Mouse (Mus musculus): ENCODE measurements around the gene 3110001I22Rik. TPM values are rescaled to one million over a fixed set of nuclear protein-coding genes. Genes with fewer than 3 reads are reported as not detected.
A peak's percentile ranks its signal among the peaks of the same experiment; 100 is the strongest.

3110001I22Rik gene
- polyA plus RNA-seq, 1 experiment from 2014 or later = 3.0 TPM

- H3K9me3 ChIP-seq (ENCODE audit: control insufficient read depth, low read length) = no peaks in the 10 kb centered on the region
- H3K4me2 ChIP-seq (replicated peaks; ENCODE audit: low read depth) = no peak overlapping the region
- DNase-seq (ENCODE audit: low spot score) (no peak), ATAC-seq (ENCODE audit: low FRiP score, low TSS enrichment) (no peak)
- WGBS = 93% methylated on average over 7 of the region's 10 CpGs
- H3K27ac ChIP-seq (replicated peaks) = no peak overlapping the region
- TF ChIP-seq CTCF (IDR thresholded peaks at IDR 0.05; ENCODE audit: low read depth) (no peak), EP300 (optimal IDR thresholded peaks at IDR 0.05) (no peak)
- no peak overlapping the region for H3K9ac ChIP-seq (ENCODE audit: low read length)
- no peaks in the 10 kb centered on the region for H3K27me3 ChIP-seq (ENCODE audit: control insufficient read depth, insufficient read depth, low read length)
- H3K4me3 ChIP-seq (ENCODE audit: low read depth, low read length) = no peak overlapping the region
- peaks cover 2% of the 10 kb centered on the region; the same call in 1 of the 2 replicates for H3K36me3 ChIP-seq (ENCODE audit: control insufficient read depth, insufficient read depth, low read length)
- no peaks in the 10 kb centered on the region for H3K4me1 ChIP-seq (replicated peaks; ENCODE audit: control insufficient read depth, insufficient read depth)
These were observed 32.9 kb downstream of the 3110001I22Rik start for GRCm38 (mm10) chr16:13704676-13705075.

GRCm38 (mm10) chr16:13714910-13715309 lies 43.2 kb downstream of the 3110001I22Rik start:
- TF ChIP-seq EP300 (optimal IDR thresholded peaks at IDR 0.05) = no peak
- no peak for TF ChIP-seq CTCF (IDR thresholded peaks at IDR 0.05; ENCODE audit: low read depth)
- Histone ChIP-seq H3K4me2 (replicated peaks; ENCODE audit: low read depth) (no peak overlapping the region), H3K27ac (replicated peaks) (peak overlapping the region; percentile 58), H3K9ac (ENCODE audit: low read length) (no peak overlapping the region), H3K4me3 (ENCODE audit: low read depth, low read length) (no peak overlapping the region), H3K36me3 (ENCODE audit: control insufficient read depth, insufficient read depth, low read length) (no peaks in the 10 kb centered on the region), H3K9me3 (ENCODE audit: control insufficient read depth, low read length) (no peaks in the 10 kb centered on the region), H3K4me1 (replicated peaks; ENCODE audit: control insufficient read depth, insufficient read depth) (no peaks in the 10 kb centered on the region), H3K27me3 (ENCODE audit: control insufficient read depth, insufficient read depth, low read length) (no peaks in the 10 kb centered on the region)
- DNase-seq (ENCODE audit: low spot score) (no peak), ATAC-seq (ENCODE audit: low FRiP score, low TSS enrichment) (peak; percentile 95)
- WGBS = 53% methylated on average over 3 of the region's 3 CpGs

DNA sequence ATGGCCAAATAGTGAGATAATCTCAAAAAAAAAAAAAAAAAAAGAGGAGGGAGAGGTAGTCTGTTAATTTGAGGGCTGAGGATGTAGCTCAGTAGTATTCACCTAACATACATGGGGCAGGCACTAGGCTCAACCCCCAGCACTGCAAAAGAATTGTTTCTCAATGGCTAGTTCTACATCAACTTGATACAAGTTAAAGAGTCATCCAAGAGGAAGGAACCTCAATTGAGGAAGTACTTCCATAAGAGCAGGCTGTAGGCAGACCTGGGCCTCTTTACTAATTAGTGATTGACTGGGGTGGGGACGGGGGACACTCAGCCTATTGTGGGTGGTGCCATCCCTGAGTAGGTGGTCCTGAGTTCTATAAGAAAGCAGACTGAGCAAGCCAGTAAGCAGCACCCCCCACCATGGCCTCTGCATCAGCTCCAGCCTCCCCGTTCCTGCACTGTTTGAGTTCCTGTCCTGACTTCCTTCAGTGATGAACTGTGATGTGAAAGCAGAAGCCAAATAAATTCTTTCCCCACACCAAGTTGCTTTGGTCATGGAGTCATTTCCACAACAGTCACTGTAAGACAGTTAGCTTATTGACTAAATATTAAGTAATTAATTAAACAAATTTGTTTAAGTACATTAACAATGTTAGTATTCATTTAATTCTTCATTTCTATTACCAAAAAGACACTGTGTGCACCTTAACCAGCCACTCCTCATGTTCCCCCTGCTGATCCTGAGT lies 45.3 kb downstream of the 3110001I22Rik start:
- no peak overlapping the region for H3K4me2 ChIP-seq (replicated peaks; ENCODE audit: low read depth)
- no peak for TF ChIP-seq EP300 (optimal IDR thresholded peaks at IDR 0.05)
- no peak for TF ChIP-seq CTCF (IDR thresholded peaks at IDR 0.05; ENCODE audit: low read depth)
- H3K4me3 ChIP-seq (ENCODE audit: low read depth, low read length) = no peak overlapping the region
- no peaks in the 10 kb centered on the region for H3K27me3 ChIP-seq (ENCODE audit: control insufficient read depth, insufficient read depth, low read length)
- ATAC-seq (ENCODE audit: low FRiP score, low TSS enrichment) (no peak), DNase-seq (ENCODE audit: low spot score) (no peak)
- H3K4me1 ChIP-seq (replicated peaks; ENCODE audit: control insufficient read depth, insufficient read depth) = no peaks in the 10 kb centered on the region
- no peak overlapping the region for H3K9ac ChIP-seq (ENCODE audit: low read length)
- H3K9me3 ChIP-seq (ENCODE audit: control insufficient read depth, low read length) = no peaks in the 10 kb centered on the region
- H3K27ac ChIP-seq (replicated peaks) = no peak overlapping the region
- no peaks in the 10 kb centered on the region for H3K36me3 ChIP-seq (ENCODE audit: control insufficient read depth, insufficient read depth, low read length)
- WGBS = 71% methylated on average over 2 of the region's 2 CpGs

DNA sequence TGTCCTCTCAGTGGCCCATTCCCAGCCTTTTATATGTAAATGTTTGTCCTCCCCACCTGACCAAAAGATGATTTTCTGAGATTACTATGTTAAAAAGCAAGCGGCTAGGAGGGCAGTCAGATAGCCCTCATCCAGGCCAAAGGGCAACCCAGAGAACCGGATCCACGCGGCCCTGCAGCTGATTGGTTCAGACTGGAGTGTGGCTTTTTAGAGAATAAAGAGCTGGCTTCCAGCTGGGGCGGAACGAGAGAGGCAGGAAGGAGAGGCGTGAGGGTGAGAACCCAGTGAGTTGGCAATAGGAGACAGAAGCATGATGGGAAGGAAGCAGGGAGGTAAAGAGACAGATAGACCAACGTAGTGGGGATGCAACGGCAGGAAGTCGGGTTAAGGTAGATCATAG lies 51.2 kb downstream of the 3110001I22Rik start:
- WGBS = 39% methylated on average over 10 of the region's 10 CpGs
- H3K27me3 ChIP-seq (ENCODE audit: control insufficient read depth, insufficient read depth, low read length) = no peaks in the 10 kb centered on the region

DNA sequence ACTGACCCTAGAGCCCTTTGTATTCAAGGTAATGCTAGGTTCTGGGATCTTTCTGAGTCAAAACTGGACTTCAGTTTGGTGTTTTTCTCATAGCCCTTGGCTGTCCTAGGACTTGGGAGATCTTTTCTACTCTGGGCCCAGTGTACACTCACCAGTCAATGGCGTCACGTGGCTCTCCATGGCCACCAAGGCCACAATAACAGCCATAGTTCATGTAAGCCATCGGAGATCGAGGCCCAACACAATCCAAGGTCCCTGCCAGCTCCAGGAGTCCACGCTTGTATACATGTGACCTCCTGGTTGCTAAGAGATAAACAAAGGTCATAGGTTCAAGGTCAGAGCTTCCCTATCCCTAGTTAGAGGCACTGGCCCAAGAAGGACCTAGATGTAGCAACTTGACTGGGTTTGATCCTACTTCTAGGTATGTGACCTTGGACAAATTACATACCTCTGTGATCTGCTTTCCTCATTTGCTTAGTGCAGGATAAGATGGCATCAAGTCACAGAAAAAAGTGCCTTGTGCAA lies 56.1 kb downstream of the 3110001I22Rik start:
- Histone ChIP-seq H3K4me3 (ENCODE audit: low read depth, low read length) (no peak overlapping the region), H3K27ac (replicated peaks) (0 out of 2 replicates have a peak overlapping the region, but pooled peaks have one; percentile 26), H3K4me2 (replicated peaks; ENCODE audit: low read depth) (no peak overlapping the region), H3K4me1 (replicated peaks; ENCODE audit: control insufficient read depth, insufficient read depth) (no peaks in the 10 kb centered on the region), H3K9me3 (ENCODE audit: control insufficient read depth, low read length) (no peaks in the 10 kb centered on the region), H3K36me3 (ENCODE audit: control insufficient read depth, insufficient read depth, low read length) (no peaks in the 10 kb centered on the region), H3K27me3 (ENCODE audit: control insufficient read depth, insufficient read depth, low read length) (no peaks in the 10 kb centered on the region), H3K9ac (ENCODE audit: low read length) (no peak overlapping the region)
- ATAC-seq (ENCODE audit: low FRiP score, low TSS enrichment) = no peak
- TF ChIP-seq EP300 (optimal IDR thresholded peaks at IDR 0.05) (no peak), CTCF (IDR thresholded peaks at IDR 0.05; ENCODE audit: low read depth) (no peak)
- WGBS = 85% methylated on average over 5 of the region's 5 CpGs
- no peak for DNase-seq (ENCODE audit: low spot score)

More for the DNA sequence above, 51.2 kb downstream of the 3110001I22Rik start:
- Histone ChIP-seq H3K4me3 (ENCODE audit: low read depth, low read length) (no peak overlapping the region), H3K9me3 (ENCODE audit: control insufficient read depth, low read length) (no peaks in the 10 kb centered on the region), H3K4me2 (replicated peaks; ENCODE audit: low read depth) (no peak overlapping the region), H3K27ac (replicated peaks) (no peak overlapping the region), H3K9ac (ENCODE audit: low read length) (no peak overlapping the region), H3K4me1 (replicated peaks; ENCODE audit: control insufficient read depth, insufficient read depth) (no peaks in the 10 kb centered on the region), H3K36me3 (ENCODE audit: control insufficient read depth, insufficient read depth, low read length) (no peaks in the 10 kb centered on the region)
- DNase-seq (ENCODE audit: low spot score) = no peak
- TF ChIP-seq CTCF (IDR thresholded peaks at IDR 0.05; ENCODE audit: low read depth) (no peak), EP300 (optimal IDR thresholded peaks at IDR 0.05) (no peak)
- ATAC-seq (ENCODE audit: low FRiP score, low TSS enrichment) = no peak

Other genes with a start within 250 kb of the 3110001I22Rik start
- gene Parn, start 3.8 kb upstream of the 3110001I22Rik start, polyA plus RNA-seq (2015; fragmentation: Nextera tagmentation; extraction: Ambion mirVana) = 23.7 and 24.8 TPM in 2 replicates
- gene Bfar, start 71 bp upstream of the 3110001I22Rik start, polyA plus RNA-seq (2015; fragmentation: Nextera tagmentation; extraction: Ambion mirVana) = 21.5 and 22.0 TPM in 2 replicates
- 142 and 153 TPM in 2 replicates for gene Pla2g10, start 59.1 kb downstream of the 3110001I22Rik start, polyA plus RNA-seq (2015; fragmentation: Nextera tagmentation; extraction: Ambion mirVana)
- 33.9 and 34.5 TPM in 2 replicates for gene Rrn3, start 108.8 kb downstream of the 3110001I22Rik start, polyA plus RNA-seq (2015; fragmentation: Nextera tagmentation; extraction: Ambion mirVana)
- 124 and 133 TPM in 2 replicates for gene Ntan1, start 146.9 kb downstream of the 3110001I22Rik start, polyA plus RNA-seq (2015; fragmentation: Nextera tagmentation; extraction: Ambion mirVana)
- 75.1 and 76.2 TPM in 2 replicates for gene Pdxdc1, start 231.2 kb downstream of the 3110001I22Rik start, polyA plus RNA-seq (2015; fragmentation: Nextera tagmentation; extraction: Ambion mirVana)
- 4.6 and 5.7 TPM in 2 replicates for gene Mpv17l, start 231.2 kb downstream of the 3110001I22Rik start, polyA plus RNA-seq (2015; fragmentation: Nextera tagmentation; extraction: Ambion mirVana)

Data from stomach, postnatal 0 days (tissue).